Mouse (Mus musculus) duodenum, adult 2 months (tissue): ENCODE measurements around the gene Gm21190. TPM values are rescaled to one million over a fixed set of nuclear protein-coding genes. Genes with fewer than 3 reads are reported as not detected.

Experiments
- polyA plus RNA-seq: library from polyadenylated mRNA; depleted of rRNA; stranded (reverse); fragments of >200 nt; gene quantifications from 2 replicates; pipeline ENCODE4 v1.2.3, GENCODE M21; 2012; ENCODE audit warnings: low replicate concordance; rRNA removed

The Gm21190 gene
- not detected in 2 replicates for polyA plus RNA-seq

DNA sequence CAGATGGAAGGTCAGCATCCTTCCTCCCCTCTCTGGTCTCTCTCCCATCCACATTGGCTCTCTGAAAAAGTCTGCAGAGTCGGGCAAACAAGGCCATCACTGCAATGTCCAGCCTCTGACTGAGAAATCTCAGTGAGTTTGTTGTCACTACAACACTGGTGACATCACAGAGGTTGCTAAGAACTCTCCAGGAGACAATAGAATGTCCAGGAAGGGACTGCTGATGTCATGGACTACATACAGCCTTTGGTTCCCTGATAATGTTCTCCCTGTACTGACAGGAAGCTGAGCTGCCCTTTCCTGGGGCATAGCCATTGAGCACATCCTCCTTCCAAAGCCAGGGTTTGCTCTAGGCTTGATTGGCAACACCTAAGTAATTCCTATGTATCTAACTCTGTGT, at the start of gene Gm21190:
Gene Gm21190, minus strand, starts transcription at position 101 of the 400 bp plus-strand sequence.

DNA sequence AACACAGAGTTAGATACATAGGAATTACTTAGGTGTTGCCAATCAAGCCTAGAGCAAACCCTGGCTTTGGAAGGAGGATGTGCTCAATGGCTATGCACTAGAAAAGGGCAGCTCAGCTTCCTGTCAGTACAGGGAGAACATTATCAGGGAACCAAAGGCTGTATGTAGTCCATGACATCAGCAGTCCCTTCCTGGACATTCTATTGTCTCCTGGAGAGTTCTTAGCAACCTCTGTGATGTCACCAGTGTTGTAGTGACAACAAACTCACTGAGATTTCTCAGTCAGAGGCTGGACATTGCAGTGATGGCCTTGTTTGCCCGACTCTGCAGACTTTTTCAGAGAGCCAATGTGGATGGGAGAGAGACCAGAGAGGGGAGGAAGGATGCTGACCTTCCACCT, 48.0 kb upstream of the Gm21190 start, which contains the start of gene Gm21083:
Gene Gm21083, plus strand, starts transcription at position 301 of the 400 bp plus-strand sequence.

DNA sequence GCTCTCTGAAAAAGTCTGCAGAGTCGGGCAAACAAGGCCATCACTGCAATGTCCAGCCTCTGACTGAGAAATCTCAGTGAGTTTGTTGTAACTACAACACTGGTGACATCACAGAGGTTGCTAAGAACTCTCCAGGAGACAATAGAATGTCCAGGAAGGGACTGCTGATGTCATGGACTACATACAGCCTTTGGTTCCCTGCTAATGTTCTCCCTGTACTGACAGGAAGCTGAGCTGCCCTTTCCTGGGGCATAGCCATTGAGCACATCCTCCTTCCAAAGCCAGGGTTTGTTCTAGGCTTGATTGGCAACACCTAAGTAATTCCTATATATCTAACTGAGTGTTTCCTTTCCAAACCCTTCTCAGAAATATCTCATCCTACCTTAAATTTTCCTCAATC, 52.6 kb downstream of the Gm21190 start, which contains the start of gene Gm21149:
Gene Gm21149, minus strand, starts transcription at position 101 of the 400 bp plus-strand sequence.

Other genes starting within 250 kb of the Gm21190 start
- gene Gm21149, start 52.7 kb downstream of the Gm21190 start, polyA plus RNA-seq, result not detected in 2 replicates
- not detected in 2 replicates for gene Gm21083, start 48.1 kb upstream of the Gm21190 start, polyA plus RNA-seq
- not detected in 2 replicates for gene Speer4d, start 89.8 kb upstream of the Gm21190 start, polyA plus RNA-seq
- not detected in 2 replicates for gene 4930572O03Rik, start 127.8 kb upstream of the Gm21190 start, polyA plus RNA-seq
- gene Speer4c, start 185.0 kb upstream of the Gm21190 start, polyA plus RNA-seq, result not detected in 2 replicates